Mouse (Mus musculus): Measurements from ENCODE around the gene Rexo4. TPM values are rescaled to one million over a fixed set of nuclear protein-coding genes. Genes with fewer than 3 reads are reported as not detected.

Rexo4 gene
- total and polyA plus RNA-seq, 3 experiments, result 53.6 to 74.8 (median 67.2) TPM

- Histone ChIP-seq H3K27me3 (replicated peaks) (no peaks in the 10 kb centered on the region), H3K4me3 (replicated peaks in 1 of 3; ENCODE audit: low read depth in 2 of 3, low read length in 2 of 3, poor library complexity in 1 of 3) (no peak overlapping the region), H3K79me2 (replicated peaks; ENCODE audit: control insufficient read depth, extremely low read depth, insufficient read depth, poor library complexity, severe bottlenecking) (peaks cover 32% of the 10 kb centered on the region), H3K9me3 (replicated peaks; ENCODE audit: low read length) (no peaks in the 10 kb centered on the region), H3K36me3 (replicated peaks in 1 of 2; ENCODE audit: control insufficient read depth in 1 of 2, insufficient read depth in 1 of 2, low read length in 1 of 2) (peaks cover 71 to 76% of the 10 kb centered on the region in 2 experiments), H3K4me1 (ENCODE audit: control insufficient read depth in 1 of 2, insufficient read depth in 2 of 2) (peaks cover 12 to 42% of the 10 kb centered on the region in 2 experiments), H3K27ac (ENCODE audit: insufficient read depth, low read depth) (no peak overlapping the region), H3K4me2 (ENCODE audit: insufficient read depth, low read depth, poor library complexity, severe bottlenecking) (no peak overlapping the region), H3K9ac (ENCODE audit: insufficient read depth, low read depth) (no peak overlapping the region)
- in situ Hi-C loops (cut with MboI; ENCODE audit: low pct_ligation_motif_present, low pct_unique_long_range_greater_than_20kb, low sequenced_read_pairs) (no loop called here), dilution Hi-C loops (cut with MboI; ENCODE audit: extremely low pct_ligation_motif_present, extremely low pct_unique_long_range_greater_than_20kb, low sequenced_read_pairs) (no loop called here)
- no peak for DNase-seq (ENCODE audit: extremely low read depth)
- no peak for TF ChIP-seq ETS1 (conservative IDR thresholded peaks at IDR 0.05; ENCODE audit: low read depth, low read length)
- no peak for TF ChIP-seq ZKSCAN1 (IDR thresholded peaks at IDR 0.05; ENCODE audit: borderline replicate concordance, low read depth, low read length)
- no peak for TF ChIP-seq SMC3 (IDR thresholded peaks at IDR 0.05; ENCODE audit: low read depth, low read length)
- no peak for TF ChIP-seq MAZ (IDR thresholded peaks at IDR 0.05; ENCODE audit: low read depth, low read length)
- TF ChIP-seq MXI1 (IDR thresholded peaks at IDR 0.05; ENCODE audit: low read depth, low read length), result no peak
- TF ChIP-seq EP300 (IDR thresholded peaks at IDR 0.05; ENCODE audit: low read length), result no peak
- peak; percentile 9; the same call in 1 of the 2 replicates for TF ChIP-seq POLR2AphosphoS2 (IDR thresholded peaks at IDR 0.05; ENCODE audit: low read depth, low read length)
Observed at GRCm38 (mm10) chr2:26919684-26920083, 44.5 kb downstream of the Rexo4 start.

- H3K4me1 ChIP-seq (ENCODE audit: control insufficient read depth in 1 of 2, insufficient read depth in 2 of 2), result peaks cover 17 to 62% of the 10 kb centered on the region in 2 experiments
- H3K9me3 ChIP-seq (replicated peaks; ENCODE audit: low read length), result no peaks in the 10 kb centered on the region
- H3K79me2 ChIP-seq (replicated peaks; ENCODE audit: control insufficient read depth, extremely low read depth, insufficient read depth, poor library complexity, severe bottlenecking), result peaks cover 60% of the 10 kb centered on the region
- H3K27ac ChIP-seq (ENCODE audit: insufficient read depth, low read depth), result peak overlapping the region; percentile 58
- peak overlapping the region; percentile 89 for H3K9ac ChIP-seq (ENCODE audit: insufficient read depth, low read depth)
- peak overlapping the region; percentile 82 for H3K4me2 ChIP-seq (ENCODE audit: insufficient read depth, low read depth, poor library complexity, severe bottlenecking)
- dilution Hi-C loops (cut with MboI; ENCODE audit: extremely low pct_ligation_motif_present, extremely low pct_unique_long_range_greater_than_20kb, low sequenced_read_pairs), result no loop called here
- in situ Hi-C loops (cut with MboI; ENCODE audit: low pct_ligation_motif_present, low pct_unique_long_range_greater_than_20kb, low sequenced_read_pairs), result no loop called here
- DNase-seq (ENCODE audit: extremely low read depth), result no peak
- no peaks in the 10 kb centered on the region for H3K27me3 ChIP-seq (replicated peaks)
- H3K4me3 ChIP-seq (replicated peaks in 1 of 3; ENCODE audit: low read depth in 2 of 3, low read length in 2 of 3, poor library complexity in 1 of 3), result peak overlapping the region; percentile 85 to 94 (median 90)
- no peak for TF ChIP-seq CHD2 (IDR thresholded peaks at IDR 0.05; ENCODE audit: low read length)
- TF ChIP-seq USF1 (IDR thresholded peaks at IDR 0.05; ENCODE audit: low read depth, low read length), result no peak
- TF ChIP-seq NELFE (IDR thresholded peaks at IDR 0.05; ENCODE audit: low read depth, low read length), result no peak
- TF ChIP-seq RCOR1 (conservative IDR thresholded peaks at IDR 0.05; ENCODE audit: low read depth, low read length), result no peak
- TF ChIP-seq ZC3H11A (IDR thresholded peaks at IDR 0.05; ENCODE audit: low read depth, low read length), result no peak
- TF ChIP-seq NRF1 (IDR thresholded peaks at IDR 0.05; ENCODE audit: low read depth, low read length), result no peak
- no peak for TF ChIP-seq MAFK (IDR thresholded peaks at IDR 0.05; ENCODE audit: insufficient replicate concordance, low read length)
- TF ChIP-seq BHLHE40 (IDR thresholded peaks at IDR 0.05; ENCODE audit: low read depth, low read length), result no peak
- TF ChIP-seq SMC3 (IDR thresholded peaks at IDR 0.05; ENCODE audit: low read depth, low read length), result no peak
- no peak for TF ChIP-seq MEF2A (IDR thresholded peaks at IDR 0.05; ENCODE audit: borderline replicate concordance, low read depth, low read length)
- TF ChIP-seq RAD21 (IDR thresholded peaks at IDR 0.05; ENCODE audit: low read depth, low read length), result no peak
- TF ChIP-seq JUN (IDR thresholded peaks at IDR 0.05; ENCODE audit: insufficient read depth, low read depth, low read length), result no peak
- no peak for TF ChIP-seq POLR2A (IDR thresholded peaks at IDR 0.05; ENCODE audit: low read depth, low read length)
- no peak for TF ChIP-seq ZNF384 (IDR thresholded peaks at IDR 0.05; ENCODE audit: low read depth, low read length)
- H3K36me3 ChIP-seq (replicated peaks in 1 of 2; ENCODE audit: control insufficient read depth in 1 of 2, insufficient read depth in 1 of 2, low read length in 1 of 2), result peaks cover 67 to 75% of the 10 kb centered on the region in 2 experiments
Observed at GRCm38 (mm10) chr2:26916738-26917137, 47.4 kb downstream of the Rexo4 start.

Measured in CH12.LX (cell line).